Comparison of ENCODE assay signal across 25 mouse cellular contexts in genomic region chr1:40028207-40028998, GRCm38 (mm10). TPM values are rescaled to one million over a fixed set of nuclear protein-coding genes. Genes with fewer than 3 reads are reported as not detected.
DNase-seq lines count a peak whose midpoint lies in the region; ATAC-seq and TF ChIP-seq lines count a peak whose summit lies in the region.
"Had no signal": no experiment of that assay in that cellular context is flagged by ENCODE, and none has a peak within 500 bp of the region (broad histone marks: within the 10 kb centered on the region; RNA-seq: fewer than 3 reads in every experiment).

No protein-coding gene starts in this region.

- no peak overlapping the region for H3K4me2 ChIP-seq in forebrain, embryonic 14.5 days (ENCODE audit: low read length)
- no peak overlapping the region for H3K4me2 ChIP-seq in hindbrain, postnatal 0 days (ENCODE audit: low read depth, low read length)
- no peak overlapping the region for H3K4me2 ChIP-seq in neural tube, embryonic 13.5 days
- H3K4me2 ChIP-seq in neural tube, embryonic 15.5 days = no peak overlapping the region
- H3K4me2 ChIP-seq in myocyte (ENCODE audit: low read depth) = no peak overlapping the region
- H3K4me2 ChIP-seq: heart, embryonic 12.5 days; limb, embryonic 12.5 days; liver, embryonic 13.5 days; lung, embryonic 15.5 days; midbrain, embryonic 12.5 days had no signal

- TF ChIP-seq CTCF in hindbrain, postnatal 0 days (IDR thresholded peaks at IDR 0.05; ENCODE audit: low read depth) = no peak

- 0 out of 2 replicates have a peak, but pooled peaks have one; percentile 15 for ATAC-seq in forebrain, embryonic 14.5 days
- ATAC-seq in hindbrain, postnatal 0 days = peak; percentile 34; the same call in 1 of the 2 replicates
- peak; percentile 19; the same call in 1 of the 2 replicates for ATAC-seq in neural tube, embryonic 13.5 days (ENCODE audit: low read depth)
- ATAC-seq in neural tube, embryonic 15.5 days (ENCODE audit: low FRiP score) = no peak

- 88% methylated on average over 12 of the region's 12 CpGs for WGBS in forebrain, embryonic 14.5 days
- 90% methylated on average over 12 of the region's 12 CpGs for WGBS in forebrain, embryonic 10.5 days
- WGBS in hindbrain, postnatal 0 days = 85% methylated on average over 12 of the region's 12 CpGs
- 87% methylated on average over 12 of the region's 12 CpGs for WGBS in hindbrain, embryonic 10.5 days
- WGBS in neural tube, embryonic 13.5 days = 87% methylated on average over 12 of the region's 12 CpGs
- WGBS in neural tube, embryonic 15.5 days = 88% methylated on average over 12 of the region's 12 CpGs

- H3K36me3 ChIP-seq in forebrain, embryonic 14.5 days (ENCODE audit: control insufficient read depth, insufficient read depth, low read length) = peaks cover 55% of the 10 kb centered on the region
- peaks cover 52% of the 10 kb centered on the region for H3K36me3 ChIP-seq in forebrain, embryonic 10.5 days (replicated peaks)
- peaks cover 30% of the 10 kb centered on the region; the same call in 1 of the 2 replicates for H3K36me3 ChIP-seq in hindbrain, postnatal 0 days (ENCODE audit: insufficient read depth, low read length)
- H3K36me3 ChIP-seq in hindbrain, embryonic 10.5 days = peaks cover 51% of the 10 kb centered on the region
- H3K36me3 ChIP-seq in neural tube, embryonic 13.5 days = peaks cover 55% of the 10 kb centered on the region
- H3K36me3 ChIP-seq in neural tube, embryonic 15.5 days = peaks cover 42% of the 10 kb centered on the region
- peaks cover 29% of the 10 kb centered on the region for H3K36me3 ChIP-seq in myocyte (ENCODE audit: control insufficient read depth, insufficient read depth)

- no peak overlapping the region for H3ac ChIP-seq in myocyte (ENCODE audit: control insufficient read depth, insufficient read length)

- H3K9me3 ChIP-seq in forebrain, embryonic 14.5 days (replicated peaks; ENCODE audit: control insufficient read depth, low read length) = no peaks in the 10 kb centered on the region
- no peaks in the 10 kb centered on the region for H3K9me3 ChIP-seq in forebrain, embryonic 10.5 days
- no peaks in the 10 kb centered on the region for H3K9me3 ChIP-seq in hindbrain, postnatal 0 days (ENCODE audit: low read length)
- H3K9me3 ChIP-seq in hindbrain, embryonic 10.5 days = no peaks in the 10 kb centered on the region
- no peaks in the 10 kb centered on the region for H3K9me3 ChIP-seq in neural tube, embryonic 13.5 days
- no peaks in the 10 kb centered on the region for H3K9me3 ChIP-seq in neural tube, embryonic 15.5 days (replicated peaks)
- H3K9me3 ChIP-seq: heart, embryonic 12.5 days; limb, embryonic 12.5 days; liver, embryonic 13.5 days; lung, embryonic 15.5 days; midbrain, embryonic 12.5 days had no signal

- no peaks in the 10 kb centered on the region for H3K27me3 ChIP-seq in forebrain, embryonic 14.5 days (replicated peaks; ENCODE audit: control insufficient read depth, insufficient read depth, low read length)
- H3K27me3 ChIP-seq in forebrain, embryonic 10.5 days (ENCODE audit: poor library complexity, severe bottlenecking) = no peaks in the 10 kb centered on the region
- H3K27me3 ChIP-seq in hindbrain, postnatal 0 days (ENCODE audit: insufficient read depth, low read length) = no peaks in the 10 kb centered on the region
- no peaks in the 10 kb centered on the region for H3K27me3 ChIP-seq in hindbrain, embryonic 10.5 days (ENCODE audit: insufficient read depth, poor library complexity, severe bottlenecking)
- no peaks in the 10 kb centered on the region for H3K27me3 ChIP-seq in neural tube, embryonic 13.5 days
- no peaks in the 10 kb centered on the region for H3K27me3 ChIP-seq in neural tube, embryonic 15.5 days (replicated peaks)
- no peaks in the 10 kb centered on the region for H3K27me3 ChIP-seq in myocyte (ENCODE audit: control insufficient read depth, insufficient read depth, insufficient read length)
- H3K27me3 ChIP-seq: heart, embryonic 12.5 days; limb, embryonic 12.5 days; liver, embryonic 13.5 days; lung, embryonic 15.5 days; midbrain, embryonic 12.5 days had no signal

- no peak overlapping the region for H3K4me3 ChIP-seq in forebrain, embryonic 14.5 days (ENCODE audit: low read depth, low read length)
- H3K4me3 ChIP-seq in forebrain, embryonic 10.5 days = no peak overlapping the region
- no peak overlapping the region for H3K4me3 ChIP-seq in hindbrain, postnatal 0 days (ENCODE audit: low read length)
- H3K4me3 ChIP-seq in hindbrain, embryonic 10.5 days = no peak overlapping the region
- no peak overlapping the region for H3K4me3 ChIP-seq in neural tube, embryonic 13.5 days
- H3K4me3 ChIP-seq in neural tube, embryonic 15.5 days (replicated peaks) = no peak overlapping the region
- no peak overlapping the region for H3K4me3 ChIP-seq in myocyte
- H3K4me3 ChIP-seq: heart, embryonic 12.5 days; limb, embryonic 12.5 days; liver, embryonic 13.5 days; lung, embryonic 15.5 days; midbrain, embryonic 12.5 days had no signal

- H3K9ac ChIP-seq in forebrain, embryonic 14.5 days (ENCODE audit: low read length) = no peak overlapping the region
- no peak overlapping the region for H3K9ac ChIP-seq in hindbrain, postnatal 0 days (replicated peaks; ENCODE audit: low read length)
- no peak overlapping the region for H3K9ac ChIP-seq in neural tube, embryonic 13.5 days
- no peak overlapping the region for H3K9ac ChIP-seq in neural tube, embryonic 15.5 days (replicated peaks)
- H3K9ac ChIP-seq: heart, embryonic 12.5 days; limb, embryonic 12.5 days; liver, embryonic 13.5 days; lung, embryonic 15.5 days; midbrain, embryonic 12.5 days had no signal

- no peak for DNase-seq in forebrain, embryonic 14.5 days (ENCODE audit: low spot score)
- no peak for DNase-seq in forebrain, embryonic 10.5 days (ENCODE audit: extremely low spot score, low spot score)
- DNase-seq in hindbrain, postnatal 0 days (ENCODE audit: low spot score) = no peak
- no peak for DNase-seq in hindbrain, embryonic 10.5 days (ENCODE audit: low spot score)
- DNase-seq in adipocyte (ENCODE audit: low spot score) = no peak
- DNase-seq: adrenal gland, postnatal 14 days; cerebellum, adult 11 months; cerebellum, postnatal 10 days; embryo, embryonic 11 days; heart, postnatal 36 days; kidney, adult 11 months; liver, embryonic 13.5 days; lung, postnatal 4 days; spleen, adult 18-20 months; thymus, postnatal 25 days had no signal

- no peak overlapping the region for H3K27ac ChIP-seq in forebrain, embryonic 14.5 days (ENCODE audit: low read depth, low read length)
- no peak overlapping the region for H3K27ac ChIP-seq in forebrain, embryonic 10.5 days
- H3K27ac ChIP-seq in hindbrain, postnatal 0 days = no peak overlapping the region
- H3K27ac ChIP-seq in hindbrain, embryonic 10.5 days = no peak overlapping the region
- no peak overlapping the region for H3K27ac ChIP-seq in neural tube, embryonic 13.5 days (replicated peaks)
- H3K27ac ChIP-seq in neural tube, embryonic 15.5 days (replicated peaks) = no peak overlapping the region
- H3K27ac ChIP-seq: kidney, postnatal 0 days; limb, embryonic 12.5 days; liver, embryonic 13.5 days; lung, embryonic 15.5 days; midbrain, embryonic 12.5 days had no signal

- TF ChIP-seq POLR2A in myocyte (IDR thresholded peaks at IDR 0.05; ENCODE audit: insufficient read length, low read depth) = no peak

- no peaks in the 10 kb centered on the region for H3K79me2 ChIP-seq in myocyte (ENCODE audit: control insufficient read depth, insufficient read depth)

- no peaks in the 10 kb centered on the region for H3K4me1 ChIP-seq in forebrain, embryonic 14.5 days (ENCODE audit: control insufficient read depth, insufficient read depth, low read length)
- no peaks in the 10 kb centered on the region for H3K4me1 ChIP-seq in forebrain, embryonic 10.5 days
- H3K4me1 ChIP-seq in hindbrain, postnatal 0 days (ENCODE audit: insufficient read depth, low read length) = no peaks in the 10 kb centered on the region
- no peaks in the 10 kb centered on the region; the same call in 1 of the 2 replicates for H3K4me1 ChIP-seq in hindbrain, embryonic 10.5 days (replicated peaks)
- H3K4me1 ChIP-seq in neural tube, embryonic 13.5 days (replicated peaks) = no peaks in the 10 kb centered on the region
- no peaks in the 10 kb centered on the region for H3K4me1 ChIP-seq in neural tube, embryonic 15.5 days
- H3K4me1 ChIP-seq: limb, embryonic 12.5 days; liver, embryonic 13.5 days; lung, embryonic 15.5 days; midbrain, embryonic 12.5 days had no signal

TF ChIP-seq in myocyte, 11 proteins besides CTCF, POLR2A, EP300 and RAD21:
- TF ChIP-seq POLR2AphosphoS2 (IDR thresholded peaks at IDR 0.05; ENCODE audit: insufficient read length, low read depth) (peak; percentile 72), CEBPB (IDR thresholded peaks at IDR 0.05; ENCODE audit: insufficient read depth, poor library complexity, severe bottlenecking) (no peak)

RNA-seq across cellular contexts. Expression of gene Il1r2, which starts 45.5 kb away (rescaled TPM):
- polyA plus RNA-seq in forebrain, embryonic 14.5 days (2014; fragmentation: Nextera tagmentation; extraction: Ambion mirVana) = 0.38 and 0.83 TPM in 2 replicates
- polyA plus RNA-seq in forebrain, embryonic 10.5 days (2016; fragmentation: Nextera tagmentation; extraction: Ambion mirVana) = 0.40 TPM in 1 of 2 replicates, not detected in the other
- 0.37 and 4.3 TPM in 2 replicates for total RNA-seq in hindbrain, postnatal 0 days (2014; rRNA removed)
- polyA plus RNA-seq in hindbrain, postnatal 0 days (2015; fragmentation: Nextera tagmentation; extraction: Ambion mirVana) = 1.4 and 1.5 TPM in 2 replicates
- 0.27 TPM in 1 of 2 replicates, not detected in the other for polyA plus RNA-seq in hindbrain, embryonic 10.5 days (2016; fragmentation: Nextera tagmentation; extraction: Ambion mirVana)
- polyA plus RNA-seq in neural tube, embryonic 13.5 days (2015; fragmentation: Nextera tagmentation; extraction: Ambion mirVana) = 0.31 and 0.39 TPM in 2 replicates
- polyA plus RNA-seq in neural tube, embryonic 15.5 days (2015; fragmentation: Nextera tagmentation; extraction: Ambion mirVana) = 0.63 and 3.0 TPM in 2 replicates
- 0.10 TPM for polyA plus RNA-seq in myocyte (2012; fragmentation: generic; extraction: Trizol)
- total RNA-seq: gastrocnemius, postnatal 4 days; heart, postnatal 36 days had no signal
- polyA plus RNA-seq: midbrain, embryonic 12.5 days; neural tube, embryonic 11.5 days had no signal
